Mouse (Mus musculus) left cerebral cortex, adult 2 months (tissue): ENCODE measurements around the gene Zgrf1. TPM values are rescaled to one million over a fixed set of nuclear protein-coding genes. Genes with fewer than 3 reads are reported as not detected.

Source experiments
- DNase-seq, 2 experiments: peaks; one replicate each; pipeline ENCODE4 v3.0.0; 2021 to 2022; ENCODE audit warnings: low spot score in 2 of 2, mixed read lengths in 1 of 2; ENCODE audit errors: extremely low spot score in 1 of 2
- H3K27ac ChIP-seq: fragments of 200-600 bp; 2 replicates; pipeline ENCODE4 v1.8.1; 2022
- H3K4me3 ChIP-seq: fragments of 200-600 bp; 2 replicates; pipeline ENCODE4 v1.8.1; 2022
- CTCF ChIP-seq: fragments of 200-600 bp; IDR thresholded peaks from 2 replicates; pipeline ENCODE4 v1.8.1; 2022; ENCODE audit warnings: antibody characterized with exemption, mild to moderate bottlenecking, moderate library complexity
- intact Hi-C: fragments of 180-260 bp; cut with DNase I; formaldehyde crosslinking; loops from one replicate; pipeline ENCODE4 v1.15.1; 2025
- total RNA-seq, 2 experiments: library from RNA; stranded (reverse); gene quantifications; 2 replicates each; pipeline ENCODE4 v1.2.3; 2021

Gene Zgrf1
- total RNA-seq, 2 experiments from 2014 or later, result 2.6 to 3.5 TPM

- no peak for DNase-seq
- no peak for TF ChIP-seq CTCF
- H3K27ac ChIP-seq, result no peak overlapping the region
- no peak overlapping the region for H3K4me3 ChIP-seq
- intact Hi-C loops, result loop anchor here (5.0 kb wide), 2 partner anchors 76 to 1586 kb away; no protein-coding TSS in a partner anchor
These were observed 78.3 kb downstream of the Zgrf1 start for GRCm38 (mm10) chr3:127631582-127631981.

DNA sequence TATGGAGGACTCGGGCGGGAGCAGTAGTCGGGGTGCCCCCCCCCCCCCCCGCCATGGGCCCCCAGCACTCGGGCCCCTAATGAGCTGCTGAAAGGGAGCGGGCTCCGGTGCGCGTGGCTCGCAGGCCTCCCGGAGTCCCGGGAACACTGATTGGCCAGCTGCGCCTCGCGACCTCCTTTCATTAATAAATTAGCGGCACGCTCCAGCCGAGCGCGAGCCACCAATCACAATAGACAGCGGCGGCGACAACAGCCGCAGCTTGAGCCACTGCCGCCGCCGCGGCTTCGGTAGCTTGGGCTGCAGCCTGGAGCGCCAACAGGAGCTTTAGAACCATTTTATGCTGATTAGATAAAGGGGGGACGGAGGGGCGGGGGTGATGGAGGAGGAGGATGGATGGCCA is 79.2 kb downstream of the Zgrf1 start:
- Histone ChIP-seq H3K27ac (no peak overlapping the region), H3K4me3 (peak overlapping the region; percentile 45)
- intact Hi-C loops, result loop anchor here (5.0 kb wide), 2 partner anchors 75 to 1585 kb away; no protein-coding TSS in a partner anchor
- no peak for TF ChIP-seq CTCF
- DNase-seq, result peak in 1 of 2 experiments; percentile 19

DNA sequence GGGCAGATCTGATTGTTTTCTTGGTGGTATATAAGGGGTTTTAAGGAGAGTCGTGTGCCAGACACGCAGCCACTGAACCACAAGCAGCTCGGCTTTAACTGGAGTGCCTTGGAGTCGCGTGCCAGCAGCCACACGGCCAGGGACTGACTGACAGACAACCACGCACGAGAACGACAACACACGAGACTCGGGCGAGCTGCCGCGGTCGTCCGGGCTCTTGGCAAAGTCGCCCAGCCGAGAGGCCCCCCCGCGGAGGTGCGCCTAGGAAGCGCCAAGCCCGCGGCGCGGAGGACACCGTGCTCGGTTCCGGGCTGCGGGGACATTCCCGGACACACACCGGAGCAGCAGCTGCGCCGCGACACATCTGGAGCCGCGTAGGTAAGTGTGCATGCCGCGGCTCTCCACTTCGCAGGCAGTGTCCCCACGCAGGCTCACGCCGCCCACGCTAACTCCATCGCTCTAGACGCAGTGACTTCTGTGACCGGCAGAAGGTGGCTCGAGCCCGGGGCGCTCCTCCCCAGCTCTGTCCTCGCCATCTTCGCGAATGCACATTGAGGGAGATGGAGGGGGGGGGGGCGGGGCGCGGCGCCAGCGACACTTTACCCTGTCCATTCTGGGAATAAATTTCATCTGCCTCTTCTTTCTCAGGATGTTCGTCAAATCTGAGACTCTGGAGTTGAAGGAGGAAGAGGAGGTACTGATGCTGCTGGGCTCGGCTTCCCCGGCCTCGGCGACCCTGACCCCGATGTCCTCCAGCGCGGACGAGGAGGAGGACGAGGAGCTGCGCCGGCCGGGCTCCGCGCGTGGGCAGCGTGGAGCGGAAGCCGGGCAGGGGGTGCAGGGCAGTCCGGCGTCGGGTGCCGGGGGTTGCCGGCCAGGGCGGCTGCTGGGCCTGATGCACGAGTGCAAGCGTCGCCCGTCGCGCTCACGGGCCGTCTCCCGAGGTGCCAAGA is 80.1 kb downstream of the Zgrf1 start, which contains the start of gene Neurog2:
Gene Neurog2, plus strand, starts transcription at position 56 of the 953 bp plus-strand sequence.
- Histone ChIP-seq H3K4me3 (peak within 1 kb of the TSS; percentile 45), H3K27ac (no peak within 1 kb of the TSS)
- intact Hi-C loops, result loop anchor here (2.0 to 5.0 kb wide), 3 partner anchors 74 to 1584 kb away; no protein-coding TSS in a partner anchor
- DNase-seq, result no peak
- TF ChIP-seq CTCF, result no peak

DNA sequence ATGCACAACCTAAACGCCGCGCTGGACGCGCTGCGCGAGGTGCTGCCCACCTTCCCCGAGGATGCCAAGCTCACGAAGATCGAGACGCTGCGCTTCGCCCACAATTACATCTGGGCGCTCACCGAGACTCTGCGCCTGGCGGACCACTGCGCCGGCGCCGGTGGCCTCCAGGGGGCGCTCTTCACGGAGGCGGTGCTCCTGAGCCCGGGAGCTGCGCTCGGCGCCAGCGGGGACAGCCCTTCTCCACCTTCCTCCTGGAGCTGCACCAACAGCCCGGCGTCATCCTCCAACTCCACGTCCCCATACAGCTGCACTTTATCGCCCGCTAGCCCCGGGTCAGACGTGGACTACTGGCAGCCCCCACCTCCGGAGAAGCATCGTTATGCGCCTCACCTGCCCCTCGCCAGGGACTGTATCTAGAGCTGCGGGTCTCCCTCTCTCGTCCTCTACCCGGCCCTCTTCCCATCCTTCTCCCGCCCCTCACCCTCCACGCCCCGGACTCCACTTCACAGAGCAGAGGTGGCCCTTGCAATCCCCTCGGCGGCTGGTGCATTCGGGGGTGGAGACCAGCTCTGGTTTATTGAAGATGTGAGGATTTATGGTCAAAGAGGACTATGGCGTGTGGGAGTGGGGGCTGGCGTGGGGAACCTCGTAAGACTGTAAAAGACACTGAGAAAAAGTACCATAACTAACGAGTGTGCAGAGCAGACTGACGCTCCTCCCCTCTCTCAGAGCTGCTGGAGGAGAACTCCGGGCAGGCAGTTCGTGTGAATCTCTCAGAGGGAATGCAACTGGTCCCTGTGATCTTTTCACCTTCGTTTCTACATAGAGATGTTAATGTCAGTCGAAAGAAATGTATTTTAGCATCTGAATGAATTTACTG is 81.1 kb downstream of the Zgrf1 start:
- intact Hi-C loops, result loop anchor here (2.0 to 5.0 kb wide), 3 partner anchors 73 to 1583 kb away; no protein-coding TSS in a partner anchor
- H3K4me3 ChIP-seq, result peak overlapping the region; percentile 45
- peak; percentile 98 for TF ChIP-seq CTCF
- no peak overlapping the region for H3K27ac ChIP-seq
- peak; percentile 67 to 78 for DNase-seq

DNA sequence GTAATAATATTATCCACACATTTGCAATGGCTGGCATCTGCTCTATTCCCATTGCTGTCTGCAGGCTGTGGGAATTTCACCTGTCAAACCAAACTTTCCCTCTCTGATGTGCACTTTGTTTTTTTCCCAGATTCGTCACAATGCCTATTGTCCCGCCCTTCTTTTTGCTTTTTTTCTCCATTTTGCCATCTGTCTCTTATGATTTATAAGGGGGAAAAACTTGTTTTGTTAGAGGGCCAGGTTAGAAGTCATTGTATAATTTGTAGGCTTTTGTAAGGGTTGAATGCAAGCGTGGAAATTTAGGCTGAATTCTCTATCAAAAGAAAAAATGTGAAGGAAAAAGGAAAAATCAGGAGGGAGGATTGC is 81.7 kb downstream of the Zgrf1 start:
- TF ChIP-seq CTCF, result no peak
- no peak overlapping the region for H3K4me3 ChIP-seq
- intact Hi-C loops, result loop anchor here (2.0 to 5.0 kb wide), 3 partner anchors 72 to 1582 kb away; no protein-coding TSS in a partner anchor
- no peak for DNase-seq
- H3K27ac ChIP-seq, result no peak overlapping the region

DNA sequence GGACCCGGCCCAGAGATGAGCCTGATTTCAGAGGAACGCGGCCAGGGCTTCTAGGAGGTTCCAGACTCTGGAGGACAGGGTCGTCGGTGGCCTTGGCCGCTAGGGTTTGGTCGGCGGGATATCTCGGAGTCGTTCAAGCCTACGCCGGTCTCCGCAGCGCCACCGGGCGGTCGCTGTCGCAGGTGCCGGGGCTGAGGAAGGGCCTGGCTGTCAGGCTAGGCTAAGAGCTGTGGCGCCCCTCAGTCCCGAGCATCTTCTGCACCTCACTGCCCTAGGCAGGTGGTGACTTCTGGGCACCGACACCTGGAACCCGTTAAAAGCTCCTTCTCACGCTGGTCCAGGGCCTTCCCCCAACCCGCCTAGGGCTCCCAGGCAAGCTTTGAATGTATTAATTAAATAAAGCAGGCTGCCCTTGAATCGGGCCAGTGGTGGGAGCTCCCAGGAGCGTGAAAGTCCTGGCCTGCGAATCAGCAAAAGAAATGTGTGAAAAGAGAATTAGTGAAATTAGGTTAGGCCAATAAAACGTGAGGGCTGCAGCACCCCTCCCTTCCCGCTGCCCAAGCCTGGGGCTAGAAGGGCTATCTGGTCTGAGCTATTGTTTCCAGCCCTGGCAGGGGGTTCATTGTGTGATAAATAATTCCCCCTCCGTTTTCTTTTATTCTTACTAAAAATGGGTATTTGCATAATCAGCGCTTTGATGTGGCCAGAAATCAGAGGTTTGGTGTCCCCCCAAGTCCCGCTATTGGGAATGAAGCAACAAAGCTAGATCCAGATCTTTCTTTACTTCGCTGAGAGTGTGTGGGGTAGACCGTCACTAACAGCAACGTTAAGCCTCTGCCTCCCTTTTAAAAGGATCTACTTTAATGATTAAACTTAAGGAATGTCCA is 86.8 kb downstream of the Zgrf1 start:
- peak; percentile 43 for TF ChIP-seq CTCF
- H3K4me3 ChIP-seq, result no peak overlapping the region
- DNase-seq, result no peak
- intact Hi-C loops, result no loop called here
- no peak overlapping the region for H3K27ac ChIP-seq

DNA sequence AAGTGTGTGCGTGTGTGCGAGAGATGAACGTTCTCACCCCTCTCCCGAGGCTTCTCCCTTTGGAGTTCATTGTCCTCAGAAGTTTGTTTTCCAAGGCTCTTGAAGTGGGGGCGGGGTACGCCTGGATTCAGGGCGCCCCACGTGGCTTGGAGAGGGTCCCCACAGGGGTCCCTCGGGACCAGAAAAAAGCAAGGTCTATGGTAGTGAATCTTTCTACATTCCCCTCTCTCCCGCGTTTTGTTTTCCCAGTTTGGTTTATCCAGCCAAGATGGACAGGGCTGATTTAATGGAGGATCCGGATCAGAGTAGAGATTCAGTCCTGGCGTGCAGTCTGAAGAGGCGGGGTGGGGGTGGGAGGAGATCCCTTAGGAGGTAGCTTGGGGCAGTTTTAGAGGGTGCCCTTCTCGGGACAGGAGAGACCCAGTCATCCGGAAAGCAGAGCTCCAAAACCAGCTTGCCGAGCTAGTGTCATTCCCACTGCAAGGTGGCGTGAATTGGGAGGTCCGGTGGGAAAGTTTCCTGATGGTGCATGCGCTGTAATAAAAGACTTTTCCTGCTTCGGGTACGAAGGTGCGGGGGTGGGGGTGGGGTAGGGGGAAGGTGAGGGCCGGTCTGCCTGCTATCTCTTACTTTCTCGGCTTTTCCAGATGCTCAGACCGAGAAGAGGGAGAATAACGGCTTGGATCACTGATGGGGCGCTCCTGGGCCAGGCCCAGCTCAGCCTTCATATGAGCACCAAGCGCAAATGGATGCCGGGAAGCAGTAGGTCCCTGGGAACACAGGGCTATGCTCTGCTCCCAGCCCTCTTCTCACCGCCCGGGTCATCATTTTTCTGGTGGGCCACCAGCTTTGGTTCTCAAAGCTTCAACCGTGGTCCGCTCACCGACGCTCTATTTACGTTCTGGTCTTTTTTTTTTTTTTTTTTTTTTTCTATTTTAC is 87.7 kb downstream of the Zgrf1 start:
- intact Hi-C loops, result no loop called here
- Histone ChIP-seq H3K27ac (no peak overlapping the region), H3K4me3 (no peak overlapping the region)
- no peak for TF ChIP-seq CTCF
- DNase-seq, result no peak

DNA sequence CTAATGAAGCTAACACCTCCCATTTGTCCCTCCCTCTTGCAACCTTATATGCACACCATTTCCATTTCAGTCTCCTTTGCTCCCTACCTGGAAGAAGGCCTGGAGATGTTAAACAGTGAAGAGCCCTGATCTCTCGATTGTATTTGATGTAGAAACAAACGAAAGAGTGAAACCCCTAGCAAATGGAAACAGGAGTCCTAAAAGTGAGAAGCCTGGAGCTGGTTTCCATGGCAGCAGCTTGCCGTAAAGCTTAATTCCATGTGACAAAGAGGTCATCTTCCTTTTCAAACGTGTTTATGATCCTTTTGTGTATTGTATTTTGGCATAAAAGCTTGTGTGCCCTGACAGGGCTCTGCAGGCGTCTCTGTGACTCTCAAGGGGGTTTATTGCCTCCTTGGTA is 88.9 kb downstream of the Zgrf1 start:
- intact Hi-C loops, result no loop called here
- Histone ChIP-seq H3K4me3 (no peak overlapping the region), H3K27ac (no peak overlapping the region)
- no peak for DNase-seq
- TF ChIP-seq CTCF, result no peak

DNA sequence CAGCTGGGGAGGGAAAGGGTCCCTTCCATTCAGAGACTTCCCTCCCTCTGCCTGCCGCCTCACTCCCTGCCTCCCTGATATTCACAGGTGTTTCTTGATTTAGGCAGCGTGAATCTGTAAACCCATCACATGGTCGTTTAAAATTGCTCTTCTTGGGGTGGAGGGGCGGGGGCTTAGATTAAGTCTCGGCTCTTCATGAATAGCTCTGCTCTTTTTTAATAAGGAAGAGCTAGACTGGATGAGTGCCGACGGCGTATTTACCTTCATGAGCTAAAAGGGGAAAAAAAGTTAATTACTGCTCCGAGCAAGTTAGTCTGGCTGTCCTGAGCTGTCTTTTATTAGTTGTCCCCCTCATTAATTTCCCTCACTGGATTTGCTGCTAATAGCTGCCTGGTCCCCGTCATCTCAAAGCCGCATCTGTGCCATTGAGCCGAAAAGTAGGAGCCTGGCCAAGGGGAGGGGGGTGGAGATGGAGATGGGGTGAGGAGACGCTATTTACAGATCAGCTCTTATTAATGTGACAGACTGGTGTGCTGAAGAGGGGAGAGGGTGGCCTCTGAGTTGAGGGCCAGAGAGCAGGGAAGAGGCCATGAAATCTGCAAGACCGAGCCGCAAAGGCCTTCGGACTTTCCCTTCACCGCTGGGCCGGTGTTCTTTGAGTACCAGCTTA is 93.0 kb downstream of the Zgrf1 start:
- TF ChIP-seq CTCF, result no peak
- no peak overlapping the region for H3K27ac ChIP-seq
- no peak overlapping the region for H3K4me3 ChIP-seq
- no peak for DNase-seq
- intact Hi-C loops, result no loop called here
